8 mouse cellular contexts compared by ENCODE assay signal in genomic region chr4:117125910-117126674, GRCm38 (mm10). TPM values are rescaled to one million over a fixed set of nuclear protein-coding genes. Genes with fewer than 3 reads are reported as not detected.
DNase-seq lines count a peak whose midpoint lies in the region; ATAC-seq and TF ChIP-seq lines count a peak whose summit lies in the region.

No protein-coding gene starts in this region.

- no peak overlapping the region for H3K4me2 ChIP-seq in liver, embryonic 14.5 days (ENCODE audit: low read depth)

- no peak overlapping the region for H3K27ac ChIP-seq in liver, embryonic 14.5 days

- no peak for TF ChIP-seq EP300 in liver, embryonic 14.5 days (IDR thresholded peaks at IDR 0.05; ENCODE audit: low read depth)

- peak; percentile 54 for ATAC-seq in inflammation-experienced regulatory T-cells, adult 6 months
- peak; percentile 38; the same call in 1 of the 2 replicates for ATAC-seq in liver, embryonic 14.5 days (ENCODE audit: insufficient read depth)

- 32% methylated on average over 15 of the region's 15 CpGs for WGBS in liver, embryonic 14.5 days (ENCODE audit: insufficient replicate concordance)

- no peak overlapping the region for H3K4me3 ChIP-seq in liver, embryonic 14.5 days (ENCODE audit: insufficient read depth in 1 of 2, low read depth in 2 of 2, low read length in 2 of 2)

- no peaks in the 10 kb centered on the region for H3K27me3 ChIP-seq in liver, embryonic 14.5 days (ENCODE audit: control insufficient read depth, insufficient read depth, low read length)

- peaks cover 14 to 24% of the 10 kb centered on the region in 2 experiments for H3K4me1 ChIP-seq in liver, embryonic 14.5 days (replicated peaks; ENCODE audit: control insufficient read depth in 2 of 2, insufficient read depth in 2 of 2, low read length in 1 of 2)

- H3K9me3 ChIP-seq in liver, embryonic 14.5 days (ENCODE audit: control insufficient read depth, low read length) = no peaks in the 10 kb centered on the region

- TF ChIP-seq CTCF in liver, embryonic 14.5 days (IDR thresholded peaks at IDR 0.05; ENCODE audit: low read depth) = no peak

- no peak overlapping the region for H3K9ac ChIP-seq in liver, embryonic 14.5 days (replicated peaks)

- DNase-seq in ovary, postnatal 36 days (ENCODE audit: low spot score) = peak; percentile 59
- no peak for DNase-seq in ovary, postnatal 14 days (ENCODE audit: low spot score)
- DNase-seq in adrenal gland, postnatal 36 days = peak; percentile 77 to 81
- DNase-seq in gastrocnemius, postnatal 25 days = peak; percentile 86
- peak in 1 of 3 experiments; percentile 29 for DNase-seq in liver, embryonic 14.5 days (ENCODE audit: low read depth in 3 of 3, low spot score in 3 of 3)
- DNase-seq in natural killer cell, adult 2 months (ENCODE audit: low spot score in 2 of 2) = peak; percentile 44 to 61
- peak; percentile 78 to 85 for DNase-seq in urinary bladder, postnatal 36 days (ENCODE audit: low spot score in 2 of 2)

- H3K36me3 ChIP-seq in liver, embryonic 14.5 days (replicated peaks; ENCODE audit: control insufficient read depth, insufficient read depth, low read depth) = no peaks in the 10 kb centered on the region

RNA-seq across cellular contexts. Expression of gene Tctex1d4, which starts 0.5 kb away (rescaled TPM):
- not detected for total RNA-seq in adrenal gland, postnatal 36 days (2021)
- total RNA-seq in gastrocnemius, postnatal 25 days (2021) = not detected
- 1 to 10 TPM; 2.0 to 4.1 (median 3.1) TPM for polyA plus RNA-seq in inflammation-experienced regulatory T-cells, adult 6 months (2017; shearing (Covaris generic))
- polyA plus RNA-seq in liver, embryonic 14.5 days (2012; rRNA removed) = not detected in 2 replicates
- not detected in 2 replicates for polyA plus RNA-seq in liver, embryonic 14.5 days (2014; fragmentation: Nextera tagmentation; extraction: Ambion mirVana)

RNA-seq across cellular contexts. Expression of gene Btbd19, which starts 0.6 kb away (rescaled TPM):
- total RNA-seq in adrenal gland, postnatal 36 days (2021) = 1 to 10 TPM; 7.0 to 7.9 TPM
- total RNA-seq in gastrocnemius, postnatal 25 days (2021) = 1 to 10 TPM; 2.0 to 3.0 TPM
- polyA plus RNA-seq in inflammation-experienced regulatory T-cells, adult 6 months (2017; shearing (Covaris generic)) = 10 to 100 TPM; 24.8 to 27.2 (median 25.0) TPM
- 2.7 and 2.9 TPM in 2 replicates for polyA plus RNA-seq in liver, embryonic 14.5 days (2012; rRNA removed)
- 2.3 and 2.5 TPM in 2 replicates for polyA plus RNA-seq in liver, embryonic 14.5 days (2014; fragmentation: Nextera tagmentation; extraction: Ambion mirVana)

RNA-seq across cellular contexts. Expression of gene Plk3, which starts 7.7 kb away (rescaled TPM):
- 10 to 100 TPM; 12.8 to 44.6 TPM for total RNA-seq in adrenal gland, postnatal 36 days (2021)
- total RNA-seq in gastrocnemius, postnatal 25 days (2021) = under 1 TPM; 0.51 to 0.62 TPM
- 10 to 100 TPM; 13.4 to 19.8 (median 18.8) TPM for polyA plus RNA-seq in inflammation-experienced regulatory T-cells, adult 6 months (2017; shearing (Covaris generic))
- 1.7 and 2.0 TPM in 2 replicates for polyA plus RNA-seq in liver, embryonic 14.5 days (2012; rRNA removed)
- polyA plus RNA-seq in liver, embryonic 14.5 days (2014; fragmentation: Nextera tagmentation; extraction: Ambion mirVana) = 1.1 TPM in 2 replicates

RNA-seq across cellular contexts. Expression of gene Rps8, which starts 30.0 kb away (rescaled TPM):
- total RNA-seq in adrenal gland, postnatal 36 days (2021) = 1,000 to 10,000 TPM; 1,017 to 1,149 TPM
- total RNA-seq in gastrocnemius, postnatal 25 days (2021) = 100 to 1,000 TPM; 527 to 576 TPM
- polyA plus RNA-seq in inflammation-experienced regulatory T-cells, adult 6 months (2017; shearing (Covaris generic)) = 100 to 1,000 TPM; 670 to 888 (median 878) TPM
- 908 and 935 TPM in 2 replicates for polyA plus RNA-seq in liver, embryonic 14.5 days (2012; rRNA removed)
- 901 and 915 TPM in 2 replicates for polyA plus RNA-seq in liver, embryonic 14.5 days (2014; fragmentation: Nextera tagmentation; extraction: Ambion mirVana)

RNA-seq across cellular contexts. Expression of gene Ptch2, which starts 30.2 kb away (rescaled TPM):
- 1 to 10 TPM; 3.5 to 4.5 TPM for total RNA-seq in adrenal gland, postnatal 36 days (2021)
- 1 to 10 TPM; 1.5 to 1.8 TPM for total RNA-seq in gastrocnemius, postnatal 25 days (2021)
- polyA plus RNA-seq in inflammation-experienced regulatory T-cells, adult 6 months (2017; shearing (Covaris generic)) = under 1 TPM in 2 of 3 experiments, not detected in 1; 0.15 to 0.24 TPM
- polyA plus RNA-seq in liver, embryonic 14.5 days (2012; rRNA removed) = 0.61 and 0.84 TPM in 2 replicates
- polyA plus RNA-seq in liver, embryonic 14.5 days (2014; fragmentation: Nextera tagmentation; extraction: Ambion mirVana) = 0.52 and 0.55 TPM in 2 replicates

Comparison
In these comparisons a context has a peak if more than half of its experiments do, and no peak if none do; other contexts are left out.
1. RNA of gene Plk3, which starts 7.7 kb away (total RNA-seq): 12.8 to 44.6 TPM in adrenal gland, postnatal 36 days; 0.51 to 0.62 TPM in gastrocnemius, postnatal 25 days; every median in the first group is over 4 times any median in the second.